Mouse (Mus musculus) mouse trophoblast stem cell (cell line): ENCODE measurements around the gene Slc1a1.

Source experiments
- in situ Hi-C, 2 experiments: fragments of 300-500 bp; cut with MseI, MboI; formaldehyde crosslinking; loops; 2 replicates in 1 of 2; 3 replicates in 1 of 2; pipeline ENCODE4 v1.15.1; 2025

Gene Slc1a1

GRCm38 (mm10) chr19:28915602-28916250, 80.9 kb downstream of the Slc1a1 start:
- in situ Hi-C loops: no loop called here

GRCm38 (mm10) chr19:28916492-28916891, 81.6 kb downstream of the Slc1a1 start:
- in situ Hi-C loops: no loop called here

- in situ Hi-C loops: no loop called here
Measured at GRCm38 (mm10) chr19:28917839-28918238, 83.0 kb downstream of the Slc1a1 start.

- in situ Hi-C loops: no loop called here
Measured at GRCm38 (mm10) chr19:28926366-28926765, 91.5 kb downstream of the Slc1a1 start.

GRCm38 (mm10) chr19:28927396-28927795, 92.5 kb downstream of the Slc1a1 start:
- in situ Hi-C loops: no loop called here

- in situ Hi-C loops: no loop called here
Measured at GRCm38 (mm10) chr19:28929034-28929433, 94.2 kb downstream of the Slc1a1 start.

GRCm38 (mm10) chr19:28934897-28935296, 100.0 kb downstream of the Slc1a1 start:
- in situ Hi-C loops: no loop called here

GRCm38 (mm10) chr19:28940135-28940874, 105.5 kb downstream of the Slc1a1 start:
- in situ Hi-C loops: no loop called here

- in situ Hi-C loops: no loop called here
Measured at GRCm38 (mm10) chr19:28941271-28941670, 106.4 kb downstream of the Slc1a1 start.

- in situ Hi-C loops: no loop called here
Measured at GRCm38 (mm10) chr19:28946782-28947181, 111.9 kb downstream of the Slc1a1 start.

- in situ Hi-C loops: no loop called here
Measured at GRCm38 (mm10) chr19:28947311-28947710, 112.5 kb downstream of the Slc1a1 start.

- in situ Hi-C loops: no loop called here
Measured at GRCm38 (mm10) chr19:28951251-28951650, 116.4 kb downstream of the Slc1a1 start.

- in situ Hi-C loops: no loop called here
Measured at GRCm38 (mm10) chr19:28963113-28963512, 128.3 kb downstream of the Slc1a1 start.

GRCm38 (mm10) chr19:28963513-28963841, 128.6 kb downstream of the Slc1a1 start:
- in situ Hi-C loops: no loop called here
